Mouse (Mus musculus) gastrocnemius, postnatal 14 days (tissue): ENCODE data around the gene Hoxa3. TPM values are rescaled to one million over a fixed set of nuclear protein-coding genes. Genes with fewer than 3 reads are reported as not detected.

Source experiments
- DNase-seq: peaks from one replicate; pipeline ENCODE4 v3.0.0; 2021; ENCODE audit warnings: mixed read lengths
- intact Hi-C: fragments of 180-260 bp; cut with DNase I; formaldehyde crosslinking; loops from one replicate; pipeline ENCODE4 v1.15.1; 2025; ENCODE audit warnings: low total_unique reads
- total RNA-seq, 2 experiments: library from RNA; stranded (reverse); gene quantifications; 2 replicates each; pipeline ENCODE4 v1.2.3; 2021

Hoxa3 gene
- total RNA-seq, 2 experiments from 2014 or later: 2.4 to 3.1 TPM

DNA sequence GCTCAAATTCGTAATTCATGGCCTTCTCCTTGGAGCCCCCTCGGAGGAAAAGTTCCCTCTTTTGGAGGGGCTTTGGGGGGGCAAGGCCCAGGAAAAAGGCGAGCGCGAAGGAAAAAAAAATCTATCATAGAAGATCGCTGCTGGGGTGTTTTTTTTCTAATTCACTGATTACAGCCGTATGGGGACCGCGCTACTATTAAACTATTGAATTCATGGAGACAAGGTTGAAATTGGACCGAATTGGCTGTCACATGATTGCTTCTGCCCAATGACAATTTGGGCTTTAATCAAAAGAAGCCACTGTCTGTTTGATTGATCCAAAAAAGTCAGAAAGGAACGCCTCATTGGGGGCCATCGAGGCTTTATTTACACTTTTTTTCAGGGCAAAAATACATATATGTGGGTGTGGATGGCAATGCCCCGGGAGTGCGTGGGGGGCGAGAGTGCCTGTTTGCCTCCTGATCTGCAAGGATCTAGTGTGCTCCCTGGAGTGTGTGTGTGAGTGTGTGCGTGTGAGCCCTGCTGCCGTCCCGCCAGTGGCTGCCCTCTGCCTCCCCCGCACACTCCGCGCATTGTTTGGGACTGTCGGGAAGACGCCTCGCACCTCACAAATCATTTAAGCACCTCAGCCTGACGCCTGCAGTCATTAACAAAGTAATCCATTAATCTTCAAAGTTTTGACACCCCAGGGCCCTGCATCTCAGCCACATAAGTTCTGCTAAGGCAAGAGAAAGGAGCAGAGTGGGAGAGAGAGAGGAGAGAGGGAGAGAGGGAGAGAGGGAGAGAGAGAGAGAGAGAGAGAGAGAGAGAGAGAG is 48.3 kb downstream of the Hoxa3 start, which contains the start of gene Hoxa2:
TSS of gene Hoxa2 (minus strand) at position 206 of the 815 bp plus-strand sequence.
- DNase-seq: no peak
- intact Hi-C loops: no loop called here

DNA sequence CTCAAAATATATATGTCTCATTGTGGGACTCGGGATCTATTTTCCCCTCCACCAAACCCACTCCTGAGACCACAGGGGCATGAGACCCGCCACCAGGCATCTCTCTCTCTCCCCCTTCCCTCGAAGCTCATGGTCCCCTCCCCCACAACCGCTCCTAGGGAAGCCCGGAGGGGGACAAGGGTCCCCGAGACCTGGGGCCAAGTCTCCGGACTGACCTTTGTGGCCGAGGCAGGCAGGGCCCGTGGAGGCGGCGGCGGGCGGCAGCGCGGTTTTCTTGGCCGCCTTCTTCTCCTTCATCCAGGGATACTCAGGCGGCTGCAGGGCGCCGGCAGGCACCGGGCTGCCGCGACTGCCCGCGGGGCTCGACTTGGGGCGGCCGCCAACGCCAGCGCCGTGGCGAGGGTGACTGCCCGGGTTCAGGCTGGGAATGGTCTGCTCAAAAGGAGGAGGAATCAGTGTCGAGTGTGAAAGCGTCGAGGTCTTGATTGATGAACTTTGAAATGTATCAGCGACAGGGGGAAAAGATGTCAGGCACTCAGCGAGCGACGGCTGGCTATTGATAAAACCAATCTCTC is 49.0 kb downstream of the Hoxa3 start:
- intact Hi-C loops: no loop called here
- no peak for DNase-seq

DNA sequence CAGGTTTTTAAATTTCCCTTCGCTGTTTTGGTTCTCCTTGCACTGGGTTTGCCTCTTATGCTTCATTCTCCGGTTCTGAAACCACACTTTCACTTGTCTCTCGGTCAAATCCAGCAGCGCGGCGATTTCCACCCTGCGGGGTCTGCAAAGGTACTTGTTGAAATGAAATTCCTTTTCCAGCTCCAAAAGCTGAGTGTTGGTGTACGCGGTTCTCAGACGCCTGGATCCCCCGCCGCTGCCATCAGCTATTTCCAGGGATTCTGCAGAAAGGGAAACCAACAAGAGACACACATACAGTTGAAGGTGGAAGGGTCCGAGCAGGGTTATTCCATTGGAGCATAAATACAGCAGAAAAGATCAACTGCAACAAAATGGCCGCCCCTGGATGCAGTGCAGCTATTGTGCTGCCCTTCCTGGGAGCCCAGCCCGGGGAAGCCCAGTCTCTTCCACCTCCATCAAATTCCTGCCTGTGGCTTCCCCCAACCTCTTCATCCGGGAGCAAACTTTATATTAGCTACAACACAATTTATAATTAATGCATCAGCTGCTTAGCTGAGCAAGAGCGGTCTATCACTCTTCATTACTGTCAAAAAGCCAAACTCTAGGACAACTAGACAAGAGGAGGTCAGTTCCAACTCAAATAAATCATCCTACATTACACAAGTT is 49.6 kb downstream of the Hoxa3 start:
- intact Hi-C loops: no loop called here
- no peak for DNase-seq

DNA sequence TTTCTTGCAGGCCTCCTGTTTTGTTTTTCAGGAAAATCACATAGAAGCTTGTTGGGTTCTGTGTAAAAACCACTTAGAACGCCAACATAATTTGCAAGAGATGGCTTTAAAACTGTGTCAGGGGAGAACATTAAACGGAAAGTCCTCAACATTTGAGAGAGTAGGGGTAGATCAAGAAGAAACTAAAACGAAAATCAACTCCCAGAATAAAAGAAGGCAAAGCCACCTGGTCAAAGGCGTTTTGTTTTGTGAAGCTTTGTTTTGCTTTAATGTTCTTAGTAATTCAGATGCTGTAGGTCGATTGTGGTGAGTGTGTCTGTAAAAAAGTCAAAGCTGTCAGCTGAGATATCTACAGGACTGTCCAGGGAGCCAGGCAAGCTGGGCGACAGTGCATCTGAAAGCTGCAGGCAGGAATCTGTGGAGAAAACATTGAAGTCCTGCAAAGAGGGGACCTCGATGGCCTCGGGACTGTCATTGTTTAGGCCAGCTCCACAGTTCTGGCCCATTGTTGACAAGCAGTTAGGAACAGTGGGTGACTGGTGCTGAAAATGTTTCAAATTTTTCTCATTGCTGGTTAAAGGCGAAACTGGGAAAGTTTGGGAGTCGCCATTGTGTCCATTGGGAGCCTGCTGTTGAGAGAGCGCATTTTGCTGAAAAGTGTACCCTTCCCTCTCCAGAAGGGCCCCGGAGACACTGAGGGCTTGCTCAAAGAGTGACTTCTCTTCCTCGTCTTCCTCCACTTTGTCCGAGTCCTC is 50.3 kb downstream of the Hoxa3 start:
- DNase-seq: no peak
- intact Hi-C loops: no loop called here

DNA sequence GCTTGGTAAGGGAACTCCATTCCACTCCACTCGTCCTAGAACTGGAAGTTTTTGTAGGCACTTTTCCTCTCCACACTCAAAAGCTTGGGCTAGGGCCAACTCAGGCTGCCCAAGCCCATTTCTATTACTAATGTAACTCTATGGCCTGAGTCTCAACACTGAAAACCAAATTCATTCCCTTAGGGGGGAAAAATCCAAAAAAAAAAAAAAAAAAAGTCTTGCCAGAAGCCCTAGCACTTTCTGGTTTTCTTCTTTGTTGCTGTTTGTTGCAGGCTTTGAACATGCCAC is 51.1 kb downstream of the Hoxa3 start:
- intact Hi-C loops: no loop called here
- DNase-seq: no peak

DNA sequence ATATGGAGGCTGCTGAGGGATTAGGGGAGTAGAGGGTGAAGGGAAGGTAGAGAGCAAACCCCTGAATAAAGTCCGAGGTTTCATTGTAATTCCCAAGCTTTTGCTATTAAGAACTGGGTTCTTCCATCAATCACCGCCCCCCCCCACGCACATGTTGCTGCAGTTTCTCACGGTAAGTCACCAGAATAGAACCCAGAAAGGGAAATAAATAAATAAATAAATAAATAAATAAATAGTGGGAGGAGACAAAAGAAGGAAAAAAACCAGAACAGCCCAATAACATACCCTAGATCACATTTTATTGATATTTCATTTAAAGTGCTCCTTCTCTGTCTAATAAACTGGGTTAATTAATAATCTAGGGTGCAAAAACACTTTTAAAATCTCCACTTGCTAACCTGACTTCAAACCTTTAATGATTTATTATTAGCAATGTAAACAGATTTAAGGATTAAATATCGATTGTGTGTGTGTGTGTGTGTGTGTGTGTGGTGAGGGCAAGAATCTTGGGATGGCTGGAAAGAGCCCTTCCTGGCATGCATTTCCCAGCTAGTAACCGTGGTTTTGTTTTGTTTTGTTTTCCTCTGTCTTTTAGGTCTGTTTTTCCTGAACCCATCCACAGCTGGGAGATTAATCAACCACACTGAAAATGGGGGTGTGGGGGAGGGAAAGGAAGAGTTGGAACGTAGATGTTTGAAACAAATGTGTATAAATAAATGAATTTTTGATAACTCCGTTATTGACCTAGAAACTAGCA is 51.6 kb downstream of the Hoxa3 start:
- DNase-seq: no peak
- intact Hi-C loops: no loop called here

DNA sequence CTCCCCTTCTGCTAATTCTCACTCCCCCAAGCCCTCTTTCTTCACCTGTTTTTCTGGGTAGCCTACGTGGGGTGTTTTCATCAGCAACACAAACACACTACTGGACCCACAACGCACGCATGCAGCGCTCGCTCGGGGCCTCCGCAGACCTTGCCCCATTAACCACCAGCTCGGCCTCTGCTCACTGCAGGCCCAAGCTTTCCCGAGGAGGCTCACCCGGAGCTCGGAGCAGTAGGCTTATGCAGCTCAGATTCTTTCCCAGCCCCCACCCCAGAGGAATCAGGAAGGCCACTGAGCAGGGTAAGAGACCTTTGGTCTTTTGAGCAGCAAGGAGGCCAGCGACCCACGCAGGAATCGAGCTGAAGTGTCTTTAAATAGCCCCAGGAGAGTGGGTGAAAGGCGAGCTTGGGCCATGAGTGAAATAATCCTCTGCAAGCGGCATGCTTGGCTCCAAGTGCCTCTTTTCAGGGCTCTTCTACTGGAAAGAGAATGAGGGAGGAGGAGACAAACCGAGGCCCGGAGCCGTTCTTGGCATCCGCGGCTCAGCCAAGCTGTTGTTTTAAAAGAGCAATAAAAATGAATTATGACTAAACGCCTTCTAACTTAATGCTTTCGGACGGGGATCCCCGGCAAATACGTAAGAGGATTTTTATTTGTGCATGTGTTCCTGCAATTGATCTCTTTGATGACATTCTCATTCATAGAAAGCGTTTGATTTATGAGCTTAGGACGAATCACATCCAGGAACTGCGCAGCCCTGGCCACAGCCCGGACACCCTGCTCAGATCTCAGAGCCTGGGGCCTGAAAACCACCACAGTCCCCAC is 52.4 kb downstream of the Hoxa3 start:
- DNase-seq: no peak
- intact Hi-C loops: no loop called here

DNA sequence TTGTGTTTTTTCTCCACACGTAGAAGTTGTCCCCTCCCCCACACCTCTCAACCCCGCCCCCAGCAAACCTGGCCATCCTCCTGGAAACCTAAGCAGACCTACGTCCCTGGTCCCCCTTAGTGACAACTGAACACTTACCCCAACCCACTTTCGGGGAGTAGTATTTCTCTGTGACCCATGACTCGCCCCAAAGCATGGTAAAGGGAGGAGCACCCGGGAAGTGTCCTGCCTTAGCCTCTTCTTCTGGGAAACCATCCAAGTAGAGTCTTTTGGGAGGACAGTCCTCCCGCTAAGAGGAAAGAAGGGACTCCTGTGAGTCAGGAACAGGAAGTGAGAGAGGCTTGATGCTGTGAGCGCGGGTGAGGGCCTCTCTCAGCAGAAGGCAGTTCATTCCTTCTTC is 53.2 kb downstream of the Hoxa3 start:
- intact Hi-C loops: no loop called here
- DNase-seq: no peak

DNA sequence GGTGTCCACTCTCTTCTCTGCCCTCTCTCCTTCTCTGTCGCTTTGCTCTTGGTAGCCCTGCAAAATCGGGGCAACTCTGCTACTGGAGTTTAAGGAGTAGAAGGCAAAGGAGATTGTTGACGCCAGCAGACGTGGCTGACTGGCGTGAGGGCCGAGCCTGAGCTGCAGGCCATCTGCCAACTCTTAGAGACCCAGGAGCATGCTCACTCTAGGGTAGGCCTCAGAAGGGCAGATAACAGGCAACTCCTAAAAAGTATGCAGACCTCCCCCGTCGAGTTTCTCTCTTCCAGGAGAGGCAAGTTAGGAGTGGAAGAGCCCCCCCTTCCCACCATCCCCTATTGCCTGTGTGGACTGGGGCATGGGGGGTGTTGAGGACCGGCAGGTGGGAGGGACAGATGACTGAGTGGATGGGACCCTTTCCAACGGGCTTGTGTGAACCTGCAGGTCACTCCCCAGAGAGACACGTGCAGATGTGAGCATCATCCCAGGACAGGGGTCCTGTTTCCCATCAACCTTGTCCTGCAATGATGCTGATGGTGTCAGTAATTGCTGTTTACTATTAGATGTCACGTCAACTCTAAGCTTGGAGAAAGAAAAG is 53.9 kb downstream of the Hoxa3 start:
- intact Hi-C loops: no loop called here
- no peak for DNase-seq

DNA sequence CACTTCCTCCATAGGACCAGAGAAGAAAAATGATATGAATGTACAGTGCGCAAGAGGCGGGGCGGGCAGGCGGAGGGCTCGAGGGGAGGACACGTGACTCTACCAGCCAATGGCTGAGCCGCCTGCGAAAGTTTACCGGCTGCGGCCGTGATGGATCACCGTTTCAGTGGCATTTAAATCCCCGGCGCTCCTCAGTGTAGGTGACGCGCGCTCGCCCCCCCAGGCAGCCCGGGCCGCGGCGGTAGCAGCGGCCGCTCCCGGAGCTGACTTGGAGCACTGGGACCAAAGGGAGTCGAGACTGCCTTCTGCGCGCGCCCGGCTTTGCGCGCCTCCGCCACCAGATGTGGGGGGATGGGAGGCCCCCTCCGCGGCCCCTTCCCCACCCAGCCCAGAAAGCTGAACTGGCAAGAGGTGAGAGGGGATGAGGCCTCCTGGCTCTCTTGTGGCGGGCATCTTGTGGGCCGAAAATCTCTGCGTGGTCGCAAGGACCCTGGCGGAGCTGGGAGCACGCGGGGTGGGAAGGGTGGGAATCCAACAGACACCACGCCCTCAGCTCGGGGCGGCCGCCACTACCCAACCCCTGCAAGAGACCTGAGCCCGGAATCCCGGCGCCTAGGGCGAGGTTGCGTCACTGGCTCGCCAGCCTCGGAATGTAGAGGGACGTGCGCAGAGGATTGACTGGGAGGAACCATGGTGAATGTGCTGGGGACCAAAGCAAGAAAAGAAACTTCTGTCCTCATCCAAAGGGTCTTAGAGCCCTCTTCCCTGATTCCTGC is 54.7 kb downstream of the Hoxa3 start, which contains the start of gene Hoxa1:
TSS of gene Hoxa1 (minus strand) at position 42 of the 776 bp plus-strand sequence.
- intact Hi-C loops: no loop called here
- peak; percentile 67 for DNase-seq

DNA sequence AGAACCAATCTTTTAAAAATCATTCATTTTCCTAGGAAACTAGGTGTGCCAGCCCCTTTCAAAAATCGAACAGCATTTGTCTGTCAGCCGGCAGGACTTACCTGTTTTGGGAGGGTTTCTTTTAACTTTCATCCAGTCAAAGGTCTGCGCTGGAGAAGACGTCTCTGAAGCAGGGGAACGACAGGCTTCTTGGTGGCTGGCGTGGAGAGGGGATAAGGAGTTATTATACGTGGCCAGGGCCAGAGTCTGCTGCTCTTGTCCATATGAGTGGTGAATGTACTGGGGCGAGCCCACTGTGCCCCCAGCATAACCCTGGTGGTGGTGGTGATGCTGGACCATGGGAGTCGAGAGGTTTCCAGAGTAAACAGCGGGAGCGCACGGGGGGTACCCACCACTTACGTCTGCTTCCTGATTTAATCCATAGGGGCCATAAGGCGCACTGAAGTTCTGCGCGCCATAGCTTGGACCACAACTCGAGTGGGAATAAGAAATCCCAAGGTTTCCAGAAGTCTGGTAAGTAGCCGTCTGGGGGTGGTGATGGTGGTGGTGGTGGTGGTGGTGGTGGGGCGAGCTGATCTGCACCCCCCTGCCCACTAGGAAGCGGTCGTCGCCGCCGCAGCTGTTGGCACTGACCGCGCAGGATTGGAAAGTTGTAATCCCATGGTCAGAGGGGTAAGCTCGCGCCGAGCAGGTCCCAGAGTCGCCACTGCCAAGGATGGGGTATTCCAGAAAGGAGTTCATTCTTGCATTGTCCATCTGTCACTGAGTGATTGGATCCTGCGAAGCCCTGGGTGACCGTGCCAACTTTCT is 55.5 kb downstream of the Hoxa3 start:
- intact Hi-C loops: no loop called here
- DNase-seq: no peak

DNA sequence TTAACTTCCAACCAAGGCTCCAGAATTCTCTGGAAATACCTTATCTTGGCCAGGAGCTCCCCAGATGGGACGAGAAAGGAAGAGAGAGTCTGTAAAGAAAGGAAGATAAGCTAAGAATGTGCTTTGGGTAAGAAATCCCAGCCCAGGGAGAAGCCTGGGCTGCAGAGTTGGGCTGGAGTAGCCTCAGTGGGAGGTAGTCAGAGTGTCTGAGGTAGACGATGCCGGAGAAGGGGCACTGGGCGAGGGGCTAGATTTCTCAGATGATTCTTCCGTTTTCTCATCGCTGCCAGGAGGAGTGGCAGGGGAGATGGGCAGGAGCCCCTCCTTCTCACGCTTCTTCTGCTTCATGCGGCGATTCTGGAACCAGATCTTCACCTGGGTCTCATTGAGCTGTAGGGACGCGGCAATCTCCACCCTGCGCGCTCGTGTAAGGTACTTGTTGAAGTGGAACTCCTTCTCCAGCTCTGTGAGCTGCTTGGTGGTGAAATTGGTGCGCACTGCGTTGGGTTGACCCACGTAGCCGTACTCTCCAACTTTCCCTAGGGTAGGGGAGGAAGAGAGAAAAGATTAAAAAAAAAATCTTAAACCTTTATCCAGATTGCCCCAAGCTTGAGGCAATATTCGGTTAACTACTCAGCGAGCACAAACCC is 56.5 kb downstream of the Hoxa3 start:
- intact Hi-C loops: no loop called here
- DNase-seq: no peak

DNA sequence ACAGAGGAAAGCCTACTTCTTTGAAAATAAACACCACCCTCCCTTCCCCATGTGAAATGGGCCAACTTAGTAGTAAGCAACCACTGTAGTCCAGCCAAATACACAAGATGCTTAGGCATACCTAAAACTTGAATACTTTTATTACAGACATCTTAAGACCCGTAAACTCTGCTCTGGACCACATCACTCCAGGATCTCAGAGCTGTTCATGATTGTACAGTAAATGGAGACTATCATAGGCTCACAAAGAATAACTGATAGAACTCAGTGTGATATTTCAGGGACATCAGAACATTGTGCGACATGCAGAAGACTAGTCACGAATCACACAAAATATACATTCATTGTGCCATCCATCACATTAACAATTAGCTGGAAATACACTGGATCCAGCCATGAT is 57.7 kb downstream of the Hoxa3 start:
- intact Hi-C loops: no loop called here
- DNase-seq: no peak

DNA sequence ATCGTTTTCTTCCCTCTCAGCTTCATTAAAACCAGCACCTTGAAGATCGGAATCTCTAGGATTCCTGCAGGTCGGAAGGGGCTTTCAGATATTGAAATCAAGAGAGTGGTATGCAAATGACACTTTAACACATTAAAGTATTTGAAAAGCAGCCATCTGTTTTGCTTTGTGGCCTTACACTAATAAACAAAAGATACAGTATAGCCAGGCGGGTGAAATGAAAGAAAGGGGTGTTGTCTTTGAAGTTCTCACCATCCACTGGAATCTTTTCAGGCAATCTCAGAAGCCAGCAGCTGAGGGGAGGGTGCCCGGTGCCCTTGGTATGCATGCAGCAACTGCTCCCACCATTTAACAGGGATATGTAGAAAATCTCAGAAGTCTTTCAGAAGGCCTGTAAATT is 59.1 kb downstream of the Hoxa3 start:
- intact Hi-C loops: no loop called here
- DNase-seq: no peak

DNA sequence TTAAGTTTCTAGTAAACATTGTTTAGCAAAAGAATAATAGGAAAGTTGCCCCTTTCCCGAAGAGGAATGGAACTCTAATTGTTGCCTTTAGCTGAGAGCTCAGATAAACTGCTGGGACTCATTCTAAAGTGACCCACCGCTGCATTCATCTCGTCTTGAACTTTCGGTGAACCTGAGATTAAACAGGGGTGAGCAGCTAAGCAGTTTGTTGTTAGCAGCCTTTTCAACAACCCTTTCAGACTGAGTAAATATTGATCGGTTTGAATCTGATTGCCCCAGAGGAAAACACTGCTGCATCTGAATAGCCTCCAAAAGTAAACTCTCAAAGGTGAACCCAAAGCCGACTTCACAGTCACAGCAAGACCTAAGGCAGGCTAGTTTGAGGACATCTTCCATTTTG is 59.9 kb downstream of the Hoxa3 start:
- no peak for DNase-seq
- intact Hi-C loops: no loop called here
